Comparison of ENCODE assay signal across 19 mouse cellular contexts in genomic region chr12:107693693-107694092, GRCm38 (mm10).
DNase-seq lines count a peak whose midpoint lies in the region; ATAC-seq and TF ChIP-seq lines count a peak whose summit lies in the region.
"Had no signal": no experiment of that assay in that cellular context is flagged by ENCODE, and none has a peak within 500 bp of the region (broad histone marks: within the 10 kb centered on the region; RNA-seq: fewer than 3 reads in every experiment).

No protein-coding gene starts in this region.

- H3K4me2 ChIP-seq in hindbrain, postnatal 0 days (ENCODE audit: low read depth, low read length) = no peak overlapping the region
- no peak overlapping the region for H3K4me2 ChIP-seq in hindbrain, embryonic 12.5 days (replicated peaks)
- H3K4me2 ChIP-seq: embryonic facial prominence, embryonic 13.5 days; forebrain, embryonic 13.5 days; heart, embryonic 12.5 days had no signal

- H3K36me3 ChIP-seq in hindbrain, postnatal 0 days (ENCODE audit: insufficient read depth, low read length) = no peaks in the 10 kb centered on the region
- H3K36me3 ChIP-seq in hindbrain, embryonic 12.5 days = no peaks in the 10 kb centered on the region
- H3K36me3 ChIP-seq in megakaryocyte, embryonic 14.5 days (replicated peaks; ENCODE audit: low read length) = no peaks in the 10 kb centered on the region
- H3K36me3 ChIP-seq: embryonic facial prominence, embryonic 13.5 days; heart, embryonic 12.5 days had no signal

- no peaks in the 10 kb centered on the region for H3K4me1 ChIP-seq in hindbrain, postnatal 0 days (ENCODE audit: insufficient read depth, low read length)
- 0 out of 2 replicates have a peak, but pooled peaks cover 3% of the 10 kb centered on the region for H3K4me1 ChIP-seq in hindbrain, embryonic 12.5 days
- no peaks in the 10 kb centered on the region for H3K4me1 ChIP-seq in megakaryocyte, embryonic 14.5 days
- H3K4me1 ChIP-seq: forebrain, embryonic 13.5 days; heart, embryonic 12.5 days had no signal

- no peaks in the 10 kb centered on the region for H3K27me3 ChIP-seq in hindbrain, postnatal 0 days (ENCODE audit: insufficient read depth, low read length)
- H3K27me3 ChIP-seq in hindbrain, embryonic 12.5 days = no peaks in the 10 kb centered on the region
- H3K27me3 ChIP-seq in megakaryocyte, embryonic 14.5 days (replicated peaks) = no peaks in the 10 kb centered on the region
- H3K27me3 ChIP-seq: embryonic facial prominence, embryonic 13.5 days; forebrain, embryonic 13.5 days; heart, embryonic 12.5 days; Patski had no signal

- no peaks in the 10 kb centered on the region for H3K9me3 ChIP-seq in hindbrain, postnatal 0 days (ENCODE audit: low read length)
- H3K9me3 ChIP-seq in hindbrain, embryonic 12.5 days (replicated peaks) = 0 out of 2 replicates have a peak, but pooled peaks cover 3% of the 10 kb centered on the region
- H3K9me3 ChIP-seq in megakaryocyte, embryonic 14.5 days = peaks cover 73% of the 10 kb centered on the region
- H3K9me3 ChIP-seq: embryonic facial prominence, embryonic 13.5 days; forebrain, embryonic 13.5 days had no signal

- no peak overlapping the region for H3K9ac ChIP-seq in hindbrain, postnatal 0 days (replicated peaks; ENCODE audit: low read length)
- H3K9ac ChIP-seq in hindbrain, embryonic 12.5 days = no peak overlapping the region
- H3K9ac ChIP-seq: embryonic facial prominence, embryonic 13.5 days; forebrain, embryonic 13.5 days; forebrain, postnatal 0 days; heart, embryonic 12.5 days had no signal

- no peak for TF ChIP-seq CTCF in hindbrain, postnatal 0 days (IDR thresholded peaks at IDR 0.05; ENCODE audit: low read depth)

- WGBS in hindbrain, postnatal 0 days = 33% methylated on average over 6 of the region's 6 CpGs
- WGBS in hindbrain, embryonic 12.5 days = 55% methylated on average over 6 of the region's 6 CpGs

- H3K4me3 ChIP-seq in hindbrain, postnatal 0 days (ENCODE audit: low read length) = no peak overlapping the region
- no peak overlapping the region for H3K4me3 ChIP-seq in hindbrain, embryonic 12.5 days
- H3K4me3 ChIP-seq in megakaryocyte, embryonic 14.5 days (replicated peaks) = peak overlapping the region; percentile 33
- H3K4me3 ChIP-seq: embryonic facial prominence, embryonic 13.5 days; forebrain, embryonic 13.5 days; heart, embryonic 12.5 days had no signal

- DNase-seq in hindbrain, postnatal 0 days (ENCODE audit: low spot score) = no peak
- DNase-seq in R1 (ENCODE audit: low read depth, low spot score) = peak; percentile 6
- DNase-seq in adrenal gland, adult 18-20 months (ENCODE audit: low spot score in 2 of 2) = no peak
- no peak for DNase-seq in thymus, postnatal 14 days
- DNase-seq: adrenal gland, adult 8-10 months; adrenal gland, postnatal 36 days; cerebellum, adult 11 months; cerebellum, adult 8-10 months; cerebellum, postnatal 14 days; forebrain, postnatal 0 days; gastrocnemius, postnatal 25 days had no signal

- 0 out of 2 replicates have a peak, but pooled peaks have one; percentile 24 for ATAC-seq in hindbrain, postnatal 0 days
- ATAC-seq in hindbrain, embryonic 12.5 days (ENCODE audit: low FRiP score) = no peak
- no peak for ATAC-seq in megakaryocyte, adult 5-6 weeks (ENCODE audit: poor library complexity, severe bottlenecking)
- ATAC-seq: forebrain, embryonic 13.5 days; forebrain, postnatal 0 days; hindbrain, embryonic 16.5 days; Patski had no signal

- H3K27ac ChIP-seq in hindbrain, postnatal 0 days = no peak overlapping the region
- H3K27ac ChIP-seq in hindbrain, embryonic 12.5 days = no peak overlapping the region
- H3K27ac ChIP-seq: embryonic facial prominence, embryonic 13.5 days; forebrain, embryonic 13.5 days had no signal
